Mouse (Mus musculus) lung, postnatal 4 days (tissue): Measurements from ENCODE around the gene Pex5.

Source experiments
- DNase-seq, 2 experiments: peaks; one replicate each; pipeline ENCODE4 v3.0.0; 2021

Pex5 gene

GRCm38 (mm10) chr6:124353246-124353645 lies 61.6 kb downstream of the Pex5 start:
- no peak for DNase-seq
